Mouse (Mus musculus) neural tube, embryonic 14.5 days (tissue): ENCODE data around the gene Nckap5. TPM values are rescaled to one million over a fixed set of nuclear protein-coding genes. Genes with fewer than 3 reads are reported as not detected.

Experiments used
- ATAC-seq: fragments of 200-750 bp; cut with Nextera tagmentation; 2 replicates; pipeline ENCODE4 v1.8.0; 2017; ENCODE audit warnings: low read depth, mild to moderate bottlenecking, moderate TSS enrichment, moderate library complexity
- H3K27ac ChIP-seq: fragments of 300-500 bp; sonication (generic); 2 replicates; pipeline ENCODE4 v1.5.1; 2014; ENCODE audit warnings: low read depth, mild to moderate bottlenecking, control low read depth, low read length, moderate library complexity, mixed read lengths
- H3K27me3 ChIP-seq: fragments of 300-500 bp; sonication (generic); 2 replicates; pipeline ENCODE4 v1.6.1; 2014; ENCODE audit warnings: low read length; ENCODE audit not compliant: control insufficient read depth, insufficient read depth
- H3K36me3 ChIP-seq: fragments of 300-500 bp; sonication (generic); 2 replicates; pipeline ENCODE4 v1.6.1; 2014; ENCODE audit warnings: low read length, mixed read lengths; ENCODE audit not compliant: control insufficient read depth, insufficient read depth
- H3K4me1 ChIP-seq: fragments of 300-500 bp; sonication (generic); 2 replicates; pipeline ENCODE4 v1.6.1; 2014; ENCODE audit warnings: low read length; ENCODE audit not compliant: control insufficient read depth, insufficient read depth
- H3K4me2 ChIP-seq: fragments of 300-500 bp; sonication (generic); 2 replicates; pipeline ENCODE4 v1.6.1; 2014; ENCODE audit warnings: mild to moderate bottlenecking, low read depth, low read length, control low read depth
- H3K4me3 ChIP-seq: fragments of 300-500 bp; sonication (generic); 2 replicates; pipeline ENCODE4 v1.5.1; 2014; ENCODE audit warnings: low read depth, low read length, control low read depth, mixed read lengths
- H3K9ac ChIP-seq: fragments of 300-500 bp; sonication (generic); replicated peaks from 2 replicates; pipeline ENCODE4 v1.6.1; 2014; ENCODE audit warnings: low read depth, mild to moderate bottlenecking, control low read depth, low read length, mixed read lengths
- H3K9me3 ChIP-seq: fragments of 300-500 bp; sonication (generic); 2 replicates; pipeline ENCODE4 v1.6.1; 2016; ENCODE audit warnings: low read length; ENCODE audit not compliant: control insufficient read depth
- WGBS: fragments of 180-500 bp; shearing (Covaris S2); extraction: QIAGEN DNeasy Blood & Tissue Kit; methylation state at CpG from one replicate; pipeline ENCODE4 v1.1.7; 2014; 5-methylcytosine and 5-hydroxymethylcytosine counted together
- polyA plus RNA-seq: library from polyadenylated mRNA; unstranded; fragments of >200 nt; fragmentation: Nextera tagmentation; extraction: Ambion mirVana; gene quantifications from 2 replicates; pipeline ENCODE4 v1.2.1, GENCODE M21; 2014

The Nckap5 gene
- polyA plus RNA-seq, 1 experiment from 2014 or later, result 19.0 TPM

- no peak overlapping the region for H3K27ac ChIP-seq
- 65% methylated on average over 5 of the region's 5 CpGs for WGBS
- no peaks in the 10 kb centered on the region for H3K36me3 ChIP-seq
- no peaks in the 10 kb centered on the region for H3K4me1 ChIP-seq
- ATAC-seq, result no peak
- H3K4me3 ChIP-seq, result no peak overlapping the region
- H3K9ac ChIP-seq, result no peak overlapping the region
- no peaks in the 10 kb centered on the region for H3K9me3 ChIP-seq
- H3K27me3 ChIP-seq, result no peaks in the 10 kb centered on the region
- no peak overlapping the region for H3K4me2 ChIP-seq
These were observed 318.7 kb downstream of the Nckap5 start for GRCm38 (mm10) chr1:126511835-126512445.

- Histone ChIP-seq H3K4me3 (no peak overlapping the region), H3K4me1 (no peaks in the 10 kb centered on the region), H3K9me3 (no peaks in the 10 kb centered on the region), H3K27me3 (no peaks in the 10 kb centered on the region), H3K27ac (no peak overlapping the region), H3K36me3 (no peaks in the 10 kb centered on the region), H3K4me2 (no peak overlapping the region), H3K9ac (no peak overlapping the region)
- 75% methylated on average over 4 of the region's 4 CpGs for WGBS
- ATAC-seq, result no peak
These were observed 325.9 kb downstream of the Nckap5 start for GRCm38 (mm10) chr1:126504717-126505116.

- ATAC-seq, result no peak
- whole genome bisulfite sequencing, result 76% methylated on average over 2 of the region's 2 CpGs
- no peak overlapping the region for H3K4me2 ChIP-seq
These were observed 327.9 kb downstream of the Nckap5 start for GRCm38 (mm10) chr1:126502741-126503140.

GRCm38 (mm10) chr1:126496722-126497121 lies 333.9 kb downstream of the Nckap5 start:
- H3K4me2 ChIP-seq, result no peak overlapping the region
- H3K4me1 ChIP-seq, result peaks cover 8% of the 10 kb centered on the region
- no peak overlapping the region for H3K9ac ChIP-seq
- H3K27me3 ChIP-seq, result no peaks in the 10 kb centered on the region
- H3K36me3 ChIP-seq, result no peaks in the 10 kb centered on the region
- 79% methylated on average over 7 of the region's 7 CpGs for WGBS
- H3K9me3 ChIP-seq, result no peaks in the 10 kb centered on the region
- H3K4me3 ChIP-seq, result no peak overlapping the region
- ATAC-seq, result no peak
- no peak overlapping the region for H3K27ac ChIP-seq

More at GRCm38 (mm10) chr1:126502741-126503140, 327.9 kb downstream of the Nckap5 start:
- no peak overlapping the region for H3K4me3 ChIP-seq
- H3K9ac ChIP-seq, result no peak overlapping the region
- H3K27ac ChIP-seq, result no peak overlapping the region
- H3K36me3 ChIP-seq, result no peaks in the 10 kb centered on the region
- no peaks in the 10 kb centered on the region for H3K27me3 ChIP-seq
- H3K9me3 ChIP-seq, result no peaks in the 10 kb centered on the region
- H3K4me1 ChIP-seq, result no peaks in the 10 kb centered on the region

GRCm38 (mm10) chr1:126492206-126493071 lies 338.2 kb downstream of the Nckap5 start:
- H3K36me3 ChIP-seq, result no peaks in the 10 kb centered on the region
- H3K9ac ChIP-seq, result peak overlapping the region; percentile 74
- peak overlapping the region; percentile 58; the same call in 1 of the 2 replicates for H3K27ac ChIP-seq
- H3K4me1 ChIP-seq, result peaks cover 24% of the 10 kb centered on the region
- peak; percentile 91 for ATAC-seq
- peak overlapping the region; percentile 72 for H3K4me2 ChIP-seq
- H3K9me3 ChIP-seq, result no peaks in the 10 kb centered on the region
- no peaks in the 10 kb centered on the region for H3K27me3 ChIP-seq
- WGBS, result 6% methylated on average over 35 of the region's 35 CpGs
- peak overlapping the region; percentile 54 for H3K4me3 ChIP-seq

- Histone ChIP-seq H3K4me2 (peak overlapping the region; percentile 72), H3K36me3 (no peaks in the 10 kb centered on the region), H3K9ac (no peak overlapping the region), H3K9me3 (no peaks in the 10 kb centered on the region), H3K4me1 (peaks cover 24% of the 10 kb centered on the region), H3K27ac (no peak overlapping the region), H3K27me3 (no peaks in the 10 kb centered on the region), H3K4me3 (0 out of 2 replicates have a peak overlapping the region, but pooled peaks have one; percentile 54)
- 87% methylated on average over 5 of the region's 5 CpGs for WGBS
- 0 out of 2 replicates have a peak, but pooled peaks have one; percentile 7 for ATAC-seq
These were observed 339.2 kb downstream of the Nckap5 start for GRCm38 (mm10) chr1:126491412-126491811.

- no peak overlapping the region for H3K9ac ChIP-seq
- no peaks in the 10 kb centered on the region for H3K9me3 ChIP-seq
- H3K4me2 ChIP-seq, result no peak overlapping the region
- H3K27me3 ChIP-seq, result no peaks in the 10 kb centered on the region
- H3K27ac ChIP-seq, result no peak overlapping the region
- peaks cover 24% of the 10 kb centered on the region for H3K4me1 ChIP-seq
- no peaks in the 10 kb centered on the region for H3K36me3 ChIP-seq
- H3K4me3 ChIP-seq, result no peak overlapping the region
- WGBS, result 57% methylated on average over 6 of the region's 6 CpGs
- no peak for ATAC-seq
These were observed 340.3 kb downstream of the Nckap5 start for GRCm38 (mm10) chr1:126490256-126490655.

- H3K27me3 ChIP-seq, result no peaks in the 10 kb centered on the region
- WGBS, result 63% methylated on average over 6 of the region's 6 CpGs
These were observed 345.9 kb downstream of the Nckap5 start for GRCm38 (mm10) chr1:126484664-126485087.

GRCm38 (mm10) chr1:126483665-126484064 lies 346.9 kb downstream of the Nckap5 start:
- no peaks in the 10 kb centered on the region for H3K36me3 ChIP-seq
- no peaks in the 10 kb centered on the region for H3K9me3 ChIP-seq
- H3K4me3 ChIP-seq, result no peak overlapping the region
- H3K4me1 ChIP-seq, result no peaks in the 10 kb centered on the region
- H3K4me2 ChIP-seq, result no peak overlapping the region
- H3K27me3 ChIP-seq, result no peaks in the 10 kb centered on the region
- H3K27ac ChIP-seq, result no peak overlapping the region
- ATAC-seq, result no peak
- H3K9ac ChIP-seq, result no peak overlapping the region
- 91% methylated on average over 3 of the region's 3 CpGs for WGBS

More at GRCm38 (mm10) chr1:126484664-126485087, 345.9 kb downstream of the Nckap5 start:
- Histone ChIP-seq H3K27ac (no peak overlapping the region), H3K4me3 (no peak overlapping the region), H3K9ac (no peak overlapping the region), H3K4me1 (peaks cover 1% of the 10 kb centered on the region; the same call in 1 of the 2 replicates), H3K4me2 (no peak overlapping the region), H3K36me3 (no peaks in the 10 kb centered on the region), H3K9me3 (no peaks in the 10 kb centered on the region)
- ATAC-seq, result 0 out of 2 replicates have a peak, but pooled peaks have one; percentile 24
